Comparison of ENCODE assay signal across 13 mouse cellular contexts in the genomic region with DNA sequence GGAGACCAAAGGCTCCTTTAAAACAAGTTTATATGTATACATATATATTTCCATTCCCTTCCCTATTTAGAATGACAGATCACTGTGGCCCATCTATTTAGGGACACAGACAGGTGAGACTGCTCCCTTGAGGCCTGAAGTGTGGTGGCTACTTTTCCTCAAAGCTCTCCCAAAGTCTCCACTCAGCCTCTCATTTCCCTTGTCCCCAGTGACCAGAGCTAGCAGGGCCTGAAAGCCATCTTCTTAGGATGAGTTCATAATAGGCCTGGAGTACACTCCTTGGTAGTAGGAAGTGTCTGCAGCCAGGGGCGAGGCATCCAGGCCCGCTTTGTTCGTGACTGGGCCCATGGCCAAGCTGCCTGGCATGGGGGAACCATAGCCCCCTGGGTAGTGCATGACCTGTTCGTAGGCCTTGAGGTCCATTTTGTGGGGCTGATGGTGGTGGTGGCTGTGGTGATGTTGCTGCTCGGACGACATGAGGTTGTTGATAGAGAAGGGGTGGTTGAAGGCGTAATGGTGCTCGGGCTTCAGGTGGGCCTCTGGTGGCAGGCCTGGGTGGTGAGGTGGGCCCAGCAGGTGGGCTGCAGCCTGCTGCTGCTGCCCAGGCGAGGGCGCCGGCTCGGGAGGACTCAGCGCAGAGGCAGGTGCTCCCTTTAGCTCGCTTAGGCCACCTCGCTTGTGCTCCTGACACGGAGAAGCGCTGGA. TPM values are rescaled to one million over a fixed set of nuclear protein-coding genes. Genes with fewer than 3 reads are reported as not detected.
DNase-seq lines count a peak whose midpoint lies in the region; ATAC-seq and TF ChIP-seq lines count a peak whose summit lies in the region.
"Had no signal": no experiment of that assay in that cellular context is flagged by ENCODE, and none has a peak within 500 bp of the region (broad histone marks: within the 10 kb centered on the region; RNA-seq: fewer than 3 reads in every experiment).

No protein-coding gene starts in this region.

- no peaks in the 10 kb centered on the region for H3K36me3 ChIP-seq in heart, embryonic 16.5 days (ENCODE audit: control insufficient read depth, insufficient read depth)
- H3K36me3 ChIP-seq in heart, postnatal 0 days (replicated peaks; ENCODE audit: control insufficient read depth, insufficient read depth, low read length), result no peaks in the 10 kb centered on the region
- no peaks in the 10 kb centered on the region for H3K36me3 ChIP-seq in limb, embryonic 12.5 days
- H3K36me3 ChIP-seq in midbrain, postnatal 0 days (ENCODE audit: insufficient read depth, low read length), result no peaks in the 10 kb centered on the region
- H3K36me3 ChIP-seq in kidney, adult 2 months (ENCODE audit: control insufficient read depth, insufficient read depth, low read length), result no peaks in the 10 kb centered on the region

- no peak for TF ChIP-seq EP300 in heart, postnatal 0 days (IDR thresholded peaks at IDR 0.05; ENCODE audit: low read depth)

- no peak overlapping the region for H3K4me2 ChIP-seq in heart, embryonic 16.5 days (ENCODE audit: low read depth, low read length)
- no peak overlapping the region for H3K4me2 ChIP-seq in heart, postnatal 0 days (ENCODE audit: low read depth, low read length)
- no peak overlapping the region for H3K4me2 ChIP-seq in limb, embryonic 12.5 days
- 0 out of 2 replicates have a peak overlapping the region, but pooled peaks have one; percentile 29 for H3K4me2 ChIP-seq in midbrain, postnatal 0 days (ENCODE audit: low read depth, low read length, poor library complexity, severe bottlenecking)

- no peak for TF ChIP-seq POLR2A in kidney, adult 2 months (IDR thresholded peaks at IDR 0.05; ENCODE audit: low read depth, low read length)

- H3K27me3 ChIP-seq in heart, embryonic 16.5 days (ENCODE audit: control insufficient read depth, insufficient read depth, low read length), result peaks cover 95% of the 10 kb centered on the region
- peaks cover 100% of the 10 kb centered on the region for H3K27me3 ChIP-seq in heart, postnatal 0 days (ENCODE audit: control insufficient read depth, insufficient read depth, low read length)
- peaks cover 99% of the 10 kb centered on the region for H3K27me3 ChIP-seq in limb, embryonic 12.5 days
- peaks cover 95% of the 10 kb centered on the region for H3K27me3 ChIP-seq in midbrain, postnatal 0 days (ENCODE audit: insufficient read depth, low read length)
- peaks cover 9% of the 10 kb centered on the region for H3K27me3 ChIP-seq in kidney, adult 2 months (replicated peaks; ENCODE audit: control insufficient read depth, insufficient read depth, low read length)

- H3K4me3 ChIP-seq in heart, embryonic 16.5 days (ENCODE audit: low read length), result peak overlapping the region; percentile 51; the same call in 1 of the 2 replicates
- H3K4me3 ChIP-seq in heart, postnatal 0 days (ENCODE audit: low read depth, low read length), result peak overlapping the region; percentile 46; the same call in 1 of the 2 replicates
- H3K4me3 ChIP-seq in limb, embryonic 12.5 days (replicated peaks), result 0 out of 2 replicates have a peak overlapping the region, but pooled peaks have one; percentile 9
- H3K4me3 ChIP-seq in midbrain, postnatal 0 days (ENCODE audit: low read depth, low read length), result peak overlapping the region; percentile 24; the same call in 1 of the 2 replicates
- H3K4me3 ChIP-seq in kidney, adult 2 months (ENCODE audit: insufficient read depth, low read depth, low read length), result no peak overlapping the region

- DNase-seq in heart, adult 8-10 months (ENCODE audit: low spot score), result no peak
- DNase-seq in heart, postnatal 0 days (ENCODE audit: low spot score), result no peak
- no peak for DNase-seq in midbrain, postnatal 0 days (ENCODE audit: low spot score)
- DNase-seq in gastrocnemius, adult 8-10 months (ENCODE audit: low spot score in 2 of 2), result no peak
- DNase-seq in T-cell, adult 2 months (ENCODE audit: low spot score), result no peak
- DNase-seq in kidney, adult 2 months, result no peak
- DNase-seq: adrenal gland, postnatal 14 days; cerebellum, adult 9-10 months had no signal

- TF ChIP-seq CTCF in heart, postnatal 0 days (IDR thresholded peaks at IDR 0.05; ENCODE audit: low read depth), result no peak
- no peak for TF ChIP-seq CTCF in midbrain, postnatal 0 days (IDR thresholded peaks at IDR 0.05)
- no peak for TF ChIP-seq CTCF in kidney, adult 2 months (conservative IDR thresholded peaks at IDR 0.05; ENCODE audit: insufficient read depth, insufficient read length, low read depth, low read length)

- 0 out of 2 replicates have a peak, but pooled peaks cover 2% of the 10 kb centered on the region for H3K9me3 ChIP-seq in heart, embryonic 16.5 days (replicated peaks; ENCODE audit: control insufficient read depth, low read length)
- H3K9me3 ChIP-seq in heart, postnatal 0 days (replicated peaks; ENCODE audit: control insufficient read depth, low read length), result no peaks in the 10 kb centered on the region
- H3K9me3 ChIP-seq in limb, embryonic 12.5 days, result no peaks in the 10 kb centered on the region
- no peaks in the 10 kb centered on the region for H3K9me3 ChIP-seq in midbrain, postnatal 0 days (ENCODE audit: low read length)

- ATAC-seq in heart, embryonic 16.5 days (replicated peaks; ENCODE audit: extremely low read depth, insufficient read depth, low FRiP score), result no peak
- no peak for ATAC-seq in heart, postnatal 0 days (ENCODE audit: insufficient read depth, low read depth)
- ATAC-seq in limb, embryonic 12.5 days (ENCODE audit: insufficient number of reproducible peaks, insufficient read depth, low FRiP score, low TSS enrichment, low read depth), result no peak
- no peak for ATAC-seq in midbrain, postnatal 0 days (ENCODE audit: low FRiP score)

- peaks cover 14% of the 10 kb centered on the region for H3K4me1 ChIP-seq in heart, embryonic 16.5 days (ENCODE audit: control insufficient read depth, insufficient read depth, low read length)
- no peaks in the 10 kb centered on the region; the same call in 1 of the 2 replicates for H3K4me1 ChIP-seq in heart, postnatal 0 days (ENCODE audit: control insufficient read depth, insufficient read depth)
- peaks cover 33% of the 10 kb centered on the region; the same call in 1 of the 2 replicates for H3K4me1 ChIP-seq in limb, embryonic 12.5 days (replicated peaks)
- H3K4me1 ChIP-seq in midbrain, postnatal 0 days (ENCODE audit: insufficient read depth, low read length), result no peaks in the 10 kb centered on the region
- H3K4me1 ChIP-seq in kidney, adult 2 months (ENCODE audit: control insufficient read depth, insufficient read depth, low read length), result peaks cover 7% of the 10 kb centered on the region; the same call in 1 of the 2 replicates

- H3K9ac ChIP-seq in heart, embryonic 16.5 days (ENCODE audit: low read length), result no peak overlapping the region
- no peak overlapping the region for H3K9ac ChIP-seq in heart, postnatal 0 days (replicated peaks; ENCODE audit: low read depth, low read length)
- no peak overlapping the region for H3K9ac ChIP-seq in limb, embryonic 12.5 days (replicated peaks)
- no peak overlapping the region for H3K9ac ChIP-seq in midbrain, postnatal 0 days (replicated peaks; ENCODE audit: low read length, poor library complexity, severe bottlenecking)

- WGBS in heart, embryonic 16.5 days, result 14% methylated on average over 17 of the region's 17 CpGs
- WGBS in heart, postnatal 0 days, result 16% methylated on average over 17 of the region's 17 CpGs
- WGBS in limb, embryonic 12.5 days, result 6% methylated on average over 17 of the region's 17 CpGs
- 3% methylated on average over 17 of the region's 17 CpGs for WGBS in midbrain, postnatal 0 days
- 31% methylated on average over 17 of the region's 17 CpGs for WGBS in kidney, adult 2 months

- no peak overlapping the region for H3K27ac ChIP-seq in heart, embryonic 16.5 days (ENCODE audit: low read length)
- no peak overlapping the region for H3K27ac ChIP-seq in heart, postnatal 0 days (ENCODE audit: low read depth)
- no peak overlapping the region for H3K27ac ChIP-seq in limb, embryonic 12.5 days
- no peak overlapping the region for H3K27ac ChIP-seq in midbrain, postnatal 0 days (ENCODE audit: low read depth, low read length)
- H3K27ac ChIP-seq in kidney, adult 2 months (ENCODE audit: insufficient read depth, low read depth, low read length), result no peak overlapping the region
- H3K27ac ChIP-seq: macrophage had no signal

RNA-seq across cellular contexts. Expression of gene Foxa2, which starts 3.3 kb away (rescaled TPM):
- 0.63 and 2.7 TPM in 2 replicates for polyA plus RNA-seq in heart, embryonic 16.5 days (2015; fragmentation: Nextera tagmentation; extraction: Ambion mirVana)
- total RNA-seq in heart, adult 8-10 months (2022), result not detected
- not detected in 2 replicates for total RNA-seq in heart, postnatal 0 days (2014; rRNA removed; ENCODE audit: low replicate concordance)
- polyA plus RNA-seq in heart, postnatal 0 days (2015; fragmentation: Nextera tagmentation; extraction: Ambion mirVana), result not detected in 2 replicates
- not detected in 2 replicates for polyA plus RNA-seq in limb, embryonic 12.5 days (2016; fragmentation: Nextera tagmentation; extraction: Ambion mirVana)
- total RNA-seq in midbrain, postnatal 0 days (2014; rRNA removed), result 7.0 and 11.1 TPM in 2 replicates
- 2.7 and 3.3 TPM in 2 replicates for polyA plus RNA-seq in midbrain, postnatal 0 days (2015; fragmentation: Nextera tagmentation; extraction: Ambion mirVana)
- total RNA-seq in gastrocnemius, adult 8-10 months (2022), result not detected
- 0.07 TPM in 1 of 2 replicates, not detected in the other for polyA plus RNA-seq in kidney, adult 2 months (2012; rRNA removed)
- total RNA-seq: MEL had no signal
- polyA plus RNA-seq: gonadal fat pad, adult 2 months; macrophage had no signal
